Mouse (Mus musculus) C2C12 (cell line): ENCODE results near the gene Siglec1. TPM values are rescaled to one million over a fixed set of nuclear protein-coding genes. Genes with fewer than 3 reads are reported as not detected.

Experiments used
- H3K27me3 ChIP-seq: one replicate; pipeline ENCODE4 v1.6.1; 2011; ENCODE audit not compliant: control insufficient read depth, insufficient read depth, insufficient read length
- H3K36me3 ChIP-seq: one replicate; pipeline ENCODE4 v1.6.1; 2011; ENCODE audit not compliant: control insufficient read depth, insufficient read depth
- H3K4me3 ChIP-seq: one replicate; pipeline ENCODE4 v1.5.1; 2011; ENCODE audit warnings: mild to moderate bottlenecking, control low read depth; ENCODE audit not compliant: poor library complexity, insufficient read depth, severe bottlenecking
- H3K79me2 ChIP-seq: one replicate; pipeline ENCODE4 v1.6.1; 2011; ENCODE audit not compliant: control insufficient read depth, insufficient read depth
- H3K79me3 ChIP-seq: one replicate; pipeline ENCODE4 v1.6.1; 2011; ENCODE audit warnings: low read depth, control low read depth
- H3ac ChIP-seq: one replicate; pipeline ENCODE3; 2011; ENCODE audit warnings: low read depth; ENCODE audit not compliant: control insufficient read depth, insufficient read length
- CEBPB ChIP-seq: IDR thresholded peaks from one replicate; pipeline ENCODE4 v1.6.1; 2011; ENCODE audit warnings: low read depth, mild to moderate bottlenecking, control low read depth, moderate library complexity
- CTCF ChIP-seq: IDR thresholded peaks from one replicate; pipeline ENCODE4 v1.5.1; 2011; ENCODE audit not compliant: control insufficient read depth, insufficient read depth, insufficient read length
- FOSL1 ChIP-seq: IDR thresholded peaks from one replicate; pipeline ENCODE4 v1.8.0; 2011; ENCODE audit warnings: mild to moderate bottlenecking, low read length; ENCODE audit not compliant: poor library complexity, insufficient read depth, severe bottlenecking
- MAX ChIP-seq: IDR thresholded peaks from one replicate; pipeline ENCODE4 v1.6.1; 2011; ENCODE audit warnings: mild to moderate bottlenecking, control low read depth
- MYOD1 ChIP-seq: IDR thresholded peaks from one replicate; pipeline ENCODE4 v1.6.1; 2011; ENCODE audit warnings: low read depth; ENCODE audit not compliant: control insufficient read depth, insufficient read length
- MYOG ChIP-seq: IDR thresholded peaks from one replicate; pipeline ENCODE4 v1.6.1; 2011; ENCODE audit not compliant: control insufficient read depth, insufficient read length; ENCODE audit errors: extremely low read depth
- USF1 ChIP-seq: IDR thresholded peaks from one replicate; pipeline ENCODE4 v1.6.1; 2011; ENCODE audit warnings: low read depth, mild to moderate bottlenecking, control low read depth, moderate library complexity
- long read RNA-seq, 2 experiments: library from polyadenylated mRNA; unstranded; transcript quantifications; one replicate each; pipeline ENCODE4 v2.0.0; 2019 to 2020
- polyA plus RNA-seq: library from polyadenylated mRNA; unstranded; fragments of >200 nt; fragmentation: generic; extraction: Trizol; gene quantifications from one replicate; pipeline ENCODE4 v1.2.1, GENCODE M21; 2012; ENCODE audit warnings: missing spikeins

Siglec1 gene
- 0.01 TPM for polyA plus RNA-seq
- long read RNA-seq, experiment 1 = 0 reads
- long read RNA-seq, experiment 2 = 0 reads

- H3K4me3 ChIP-seq = no peak within 1 kb of the TSS
- no peaks in the 10 kb centered on the region for H3K27me3 ChIP-seq
- no peaks in the 10 kb centered on the region for H3K36me3 ChIP-seq
- H3ac ChIP-seq = no peak within 1 kb of the TSS
- H3K79me3 ChIP-seq = no peaks in the 10 kb centered on the region
- H3K79me2 ChIP-seq = no peaks in the 10 kb centered on the region
- TF ChIP-seq MAX = no peak
- no peak for TF ChIP-seq CTCF
- no peak for TF ChIP-seq FOSL1
- no peak for TF ChIP-seq MYOD1
- no peak for TF ChIP-seq USF1
- no peak for TF ChIP-seq MYOG
- TF ChIP-seq CEBPB = no peak
Measured at GRCm38 (mm10) chr2:131086667-131087390, at the start of gene Siglec1. Gene Siglec1, minus strand, starts transcription at chr2:131086765.

- no peak overlapping the region for H3K4me3 ChIP-seq
- no peaks in the 10 kb centered on the region for H3K36me3 ChIP-seq
- no peaks in the 10 kb centered on the region for H3K79me3 ChIP-seq
- H3K27me3 ChIP-seq = no peaks in the 10 kb centered on the region
- no peaks in the 10 kb centered on the region for H3K79me2 ChIP-seq
- TF ChIP-seq CEBPB (no peak), MYOG (no peak), USF1 (no peak), MYOD1 (no peak), MAX (no peak), FOSL1 (no peak), CTCF (no peak)
- H3ac ChIP-seq = no peak overlapping the region
Measured at GRCm38 (mm10) chr2:131135521-131136139, 49.1 kb upstream of the Siglec1 start.

- Histone ChIP-seq H3K27me3 (no peaks in the 10 kb centered on the region), H3K4me3 (no peak overlapping the region), H3ac (no peak overlapping the region), H3K79me2 (no peaks in the 10 kb centered on the region), H3K36me3 (no peaks in the 10 kb centered on the region), H3K79me3 (no peaks in the 10 kb centered on the region)
- TF ChIP-seq FOSL1 = no peak
- no peak for TF ChIP-seq MYOG
- TF ChIP-seq USF1 = no peak
- no peak for TF ChIP-seq MAX
- no peak for TF ChIP-seq CEBPB
- TF ChIP-seq CTCF = no peak
- TF ChIP-seq MYOD1 = no peak
Measured at GRCm38 (mm10) chr2:131134826-131135400, 48.3 kb upstream of the Siglec1 start.

- no peak for TF ChIP-seq MYOD1
- no peak for TF ChIP-seq MAX
- no peak for TF ChIP-seq CEBPB
- no peak for TF ChIP-seq CTCF
- no peak for TF ChIP-seq MYOG
- no peak for TF ChIP-seq FOSL1
- TF ChIP-seq USF1 = no peak
- Histone ChIP-seq H3K4me3 (no peak overlapping the region), H3K36me3 (no peaks in the 10 kb centered on the region), H3K79me3 (no peaks in the 10 kb centered on the region), H3K79me2 (no peaks in the 10 kb centered on the region), H3K27me3 (no peaks in the 10 kb centered on the region), H3ac (no peak overlapping the region)
Measured at GRCm38 (mm10) chr2:131134381-131134780, 47.8 kb upstream of the Siglec1 start.

- no peak within 1 kb of the TSS for H3ac ChIP-seq
- no peak within 1 kb of the TSS for H3K4me3 ChIP-seq
- H3K36me3 ChIP-seq = no peaks in the 10 kb centered on the region
- TF ChIP-seq MAX (no peak), MYOD1 (no peak), CTCF (no peak), CEBPB (no peak), MYOG (no peak), FOSL1 (no peak), USF1 (no peak)
- no peaks in the 10 kb centered on the region for H3K27me3 ChIP-seq
- H3K79me3 ChIP-seq = no peaks in the 10 kb centered on the region
- no peaks in the 10 kb centered on the region for H3K79me2 ChIP-seq
Measured at GRCm38 (mm10) chr2:131132930-131133547, 46.5 kb upstream of the Siglec1 start, which contains the start of gene Gm11037. Gene Gm11037, plus strand, starts transcription at chr2:131133497.
